Mouse (Mus musculus): ENCODE data around the gene Zfp985.
"Not testable (repeated sequence)": the region's sequence is repeated elsewhere in the genome, so short reads cannot be mapped to it uniquely, and the experiment has no call there.

The Zfp985 gene

DNA sequence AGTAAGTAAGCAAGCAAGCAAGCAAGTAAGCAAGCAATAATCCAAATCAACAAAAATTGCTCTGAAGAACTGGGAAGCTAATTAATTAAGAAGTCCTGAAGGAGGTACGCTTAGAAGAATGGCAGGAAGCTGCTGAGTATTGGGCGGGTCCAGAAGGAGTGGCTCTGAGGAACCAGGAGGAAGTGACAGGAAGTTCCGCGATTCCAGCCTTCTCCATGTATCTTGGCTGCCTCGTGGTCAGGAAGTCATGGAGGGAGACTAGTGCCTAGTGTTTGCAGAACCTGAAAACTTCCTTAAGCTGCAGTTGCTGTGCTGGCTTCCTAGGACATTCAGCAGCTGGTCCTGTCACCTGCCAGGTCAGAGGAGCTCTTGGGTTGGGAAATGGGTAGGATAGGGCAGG lies at the start of gene Zfp985:
Zfp985 (plus strand) TSS at position 207 of the 400 bp plus-strand sequence.
- DNase-seq: not testable (repeated sequence)

DNA sequence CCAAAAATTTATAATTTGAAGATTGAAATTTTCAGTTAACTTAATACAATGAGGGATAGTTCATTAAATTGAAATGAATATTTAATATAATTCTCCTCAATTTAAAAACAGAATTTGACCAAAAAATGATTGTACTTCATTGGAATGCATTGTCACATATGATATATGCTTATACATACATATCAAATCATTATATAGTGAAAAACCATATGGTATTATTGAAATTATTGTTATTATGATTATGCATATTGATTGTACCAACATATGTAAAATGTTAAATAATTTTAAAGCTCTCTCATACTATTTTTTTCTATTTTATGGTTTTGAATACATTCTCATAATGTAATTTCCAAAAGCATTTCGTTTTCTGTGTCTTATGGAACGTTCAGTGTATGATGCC lies 43.9 kb upstream of the Zfp985 start:
- DNase-seq: no peak

DNA sequence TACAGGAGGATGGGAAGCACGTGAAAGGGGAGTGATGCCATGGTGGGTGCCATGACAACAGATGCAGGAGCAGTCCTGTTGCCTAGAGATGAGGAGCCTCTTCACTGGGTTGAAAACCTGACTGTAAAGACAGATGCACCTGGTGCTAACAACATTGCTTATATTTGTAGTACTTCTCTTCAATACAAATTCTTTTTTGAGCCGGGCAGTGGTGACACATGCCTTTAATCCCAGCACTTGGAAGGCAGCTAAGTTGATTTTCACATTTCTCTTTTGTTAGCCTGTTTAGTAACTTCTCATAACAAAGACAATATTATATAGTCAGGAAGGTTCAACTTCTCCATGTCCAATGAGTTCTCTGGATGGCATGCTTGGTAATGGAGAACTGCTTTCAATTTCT lies 34.1 kb upstream of the Zfp985 start:
- DNase-seq: no peak

DNA sequence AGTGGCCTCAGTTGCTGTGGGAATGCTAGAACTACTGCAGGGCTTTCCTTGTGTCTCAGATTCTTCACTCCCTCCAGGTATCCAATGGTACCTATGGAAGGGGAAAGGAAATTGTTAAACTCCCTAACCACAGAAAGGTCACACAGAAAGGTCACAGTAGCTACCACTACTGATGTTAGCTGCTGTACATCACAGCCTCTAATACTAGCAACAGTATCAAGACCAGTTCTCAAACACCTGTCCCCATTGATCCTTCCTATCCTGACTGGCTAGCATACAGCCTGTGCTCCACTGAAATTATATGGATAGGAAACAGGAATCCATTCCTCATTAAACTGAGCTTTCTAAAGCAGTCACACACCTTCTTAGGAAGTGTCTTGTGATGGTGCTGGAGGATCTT lies 33.0 kb upstream of the Zfp985 start:
- DNase-seq: no peak

DNA sequence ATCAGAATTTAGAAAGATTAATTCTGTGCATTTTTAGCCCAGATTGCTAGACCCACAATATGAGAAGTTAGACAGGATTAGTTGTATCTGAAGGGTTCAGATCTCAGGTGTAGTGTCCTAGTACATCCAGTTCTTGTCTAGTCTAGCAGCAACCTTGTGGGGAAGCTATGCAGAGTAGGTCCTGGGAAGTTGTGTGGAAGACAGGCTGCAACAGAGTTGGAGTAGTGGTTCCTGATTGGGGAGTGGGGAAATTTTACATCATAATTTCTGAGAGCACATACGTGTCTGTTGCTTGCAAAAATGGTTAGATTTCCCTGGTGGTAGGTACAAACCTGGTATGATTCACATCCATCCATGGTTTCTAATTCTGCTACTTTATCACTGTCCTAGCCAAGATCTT lies 28.0 kb upstream of the Zfp985 start:
- no peak for DNase-seq

DNA sequence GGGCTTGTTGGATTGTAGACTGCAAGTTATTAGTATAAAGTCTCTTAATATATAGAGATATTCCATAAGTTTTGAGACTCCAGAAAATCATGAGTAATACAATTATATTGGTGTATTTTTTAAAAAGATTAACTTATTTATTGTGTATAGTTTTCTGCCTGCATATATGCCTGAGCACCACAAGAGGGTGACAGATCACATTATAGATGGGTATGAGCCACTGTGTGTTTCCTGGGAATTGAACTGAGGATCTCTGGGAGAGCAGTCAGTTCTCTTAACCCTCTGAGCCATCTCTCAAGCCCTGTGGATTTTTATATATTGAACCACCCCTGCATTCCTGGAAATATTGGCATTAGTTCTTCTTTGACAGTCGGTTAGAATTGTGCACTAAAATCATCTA lies 22.7 kb upstream of the Zfp985 start:
- DNase-seq: no peak

DNA sequence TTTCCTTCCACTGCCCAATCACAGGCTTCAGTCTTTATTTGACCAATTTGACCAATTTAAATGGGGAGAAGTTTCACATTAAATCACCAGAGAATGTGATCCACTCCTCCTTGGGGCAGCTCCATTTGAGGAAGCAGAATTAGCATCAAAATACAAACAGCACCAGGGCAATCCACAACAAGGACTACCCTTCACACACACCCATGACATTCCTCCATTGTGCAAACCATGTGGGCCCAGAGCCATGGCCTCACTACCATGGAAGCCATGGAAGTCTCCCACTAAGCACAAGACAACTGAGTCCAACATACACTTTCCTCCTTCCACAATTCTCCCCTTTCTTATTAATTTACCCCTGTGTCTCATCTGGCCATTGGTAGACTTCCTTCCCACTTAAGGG lies 17.2 kb upstream of the Zfp985 start:
- DNase-seq: not testable (repeated sequence)

DNA sequence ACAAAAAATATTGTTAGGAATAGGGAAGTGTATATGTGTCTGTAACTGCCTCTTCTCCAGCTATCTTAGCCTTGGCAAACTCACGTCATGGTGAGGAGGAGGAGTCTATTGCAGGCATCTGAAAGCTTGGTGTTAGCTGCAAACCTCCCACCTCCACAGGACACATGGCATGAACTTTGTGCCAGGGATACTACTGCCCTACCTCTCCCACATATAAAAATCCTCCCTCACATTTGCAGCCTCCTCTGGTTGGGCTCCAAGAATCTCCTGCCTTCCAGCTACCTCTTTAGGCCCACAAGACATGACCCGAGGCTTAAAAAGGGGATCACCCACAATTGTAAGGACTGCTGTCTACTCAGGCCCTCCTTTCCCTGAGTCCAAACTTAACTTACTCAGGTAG lies 15.4 kb upstream of the Zfp985 start:
- DNase-seq: no peak

DNA sequence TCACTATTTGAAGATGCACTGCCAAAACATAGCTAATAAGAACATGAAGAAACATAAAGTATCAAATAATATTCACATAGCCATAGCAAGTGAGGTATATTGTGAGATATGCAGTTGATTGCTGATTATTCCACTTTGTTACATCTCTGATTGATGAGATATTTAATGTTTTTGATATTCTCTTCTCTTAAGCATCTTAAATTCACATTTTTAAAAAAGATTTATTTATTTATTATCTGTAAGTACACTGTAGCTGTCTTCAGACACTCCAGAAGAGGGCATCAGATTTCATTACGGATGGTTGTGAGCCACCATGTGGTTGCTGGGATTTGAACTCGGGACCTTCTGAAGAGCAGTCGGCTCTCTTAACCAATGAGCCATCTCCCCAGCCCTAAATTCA lies 13.2 kb upstream of the Zfp985 start, which contains the start of gene Gm16503:
Gm16503 (plus strand) TSS at position 301 of the 400 bp plus-strand sequence.
- not testable (repeated sequence) for DNase-seq

DNA sequence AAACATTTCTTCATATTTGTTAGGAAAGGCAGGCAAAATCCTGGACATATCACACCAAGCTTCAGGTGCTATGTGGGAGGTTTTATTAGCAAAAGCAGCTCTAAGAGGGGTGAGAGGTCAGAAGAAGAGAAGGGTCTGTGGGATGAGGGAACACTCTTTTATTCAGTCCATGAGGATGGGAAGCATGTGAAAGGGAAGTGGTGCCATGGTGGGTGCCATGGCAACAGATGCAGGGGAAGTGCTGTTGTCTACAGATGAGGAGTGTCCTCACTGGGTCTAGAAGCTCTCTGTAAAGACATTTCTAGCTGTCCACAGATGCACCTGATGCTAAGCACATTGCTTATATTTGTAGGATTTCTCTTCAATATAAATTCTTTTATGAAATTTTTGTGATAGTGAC lies 12.0 kb upstream of the Zfp985 start:
- no peak for DNase-seq

DNA sequence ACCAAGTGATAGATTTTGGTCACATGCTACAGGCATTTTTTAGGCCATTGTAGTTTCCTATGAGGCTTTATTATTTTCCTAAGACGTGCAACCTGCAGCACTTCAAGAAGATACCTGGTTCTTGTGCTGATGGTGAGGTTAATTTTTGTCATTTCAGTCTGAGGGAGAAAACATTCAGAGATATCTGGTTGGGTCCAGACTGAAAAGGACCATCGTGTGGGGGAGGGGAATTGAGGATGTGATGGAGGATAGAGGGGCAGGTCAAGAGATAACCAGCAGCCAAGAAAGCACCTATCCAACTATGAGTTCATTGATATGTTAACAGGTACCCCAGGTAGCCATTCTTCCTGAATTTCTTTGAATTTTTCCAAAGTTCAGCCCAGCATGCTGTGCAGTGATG lies 1.3 kb downstream of the Zfp985 start:
- DNase-seq: not testable (repeated sequence)

DNA sequence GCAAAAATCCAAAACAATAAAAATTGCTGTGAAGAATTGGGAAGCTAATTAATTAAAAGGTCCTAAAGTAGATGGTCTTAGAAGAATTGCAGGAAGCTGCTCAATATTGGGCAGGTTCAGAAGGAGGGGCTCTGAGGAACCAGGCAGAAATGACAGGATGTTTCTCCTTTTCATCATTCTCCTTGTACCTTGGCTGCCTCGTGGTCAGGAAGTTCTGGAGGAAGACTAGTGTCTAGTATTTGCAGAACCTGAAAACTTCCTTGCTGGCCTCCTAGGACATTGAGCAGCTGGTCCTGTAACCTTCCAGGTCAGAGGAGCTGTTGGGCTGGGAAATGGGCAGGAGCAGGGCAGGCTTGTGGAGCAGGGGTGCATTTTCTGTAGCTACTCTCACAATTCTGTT lies 3.8 kb downstream of the Zfp985 start:
- DNase-seq: not testable (repeated sequence)

DNA sequence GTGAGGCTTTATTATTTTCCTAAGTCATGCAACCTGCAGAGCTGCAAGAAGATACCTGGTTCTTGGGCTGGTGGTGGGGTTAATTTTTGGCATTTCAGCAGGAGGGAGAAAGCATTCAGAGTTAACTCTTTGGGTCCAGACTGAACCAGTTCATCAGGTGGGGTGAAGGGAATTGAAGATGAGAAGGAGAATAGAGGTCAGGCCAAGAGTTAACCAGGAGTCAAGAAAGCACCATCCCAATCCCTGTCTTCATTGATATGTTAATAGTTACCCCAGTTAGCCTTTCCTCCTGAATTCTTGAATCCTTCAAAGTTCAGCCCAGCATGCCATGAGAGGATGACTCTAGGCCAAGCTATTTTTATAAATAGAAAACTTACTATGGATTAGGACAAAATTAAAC lies 4.9 kb downstream of the Zfp985 start:
- DNase-seq: not testable (repeated sequence)

DNA sequence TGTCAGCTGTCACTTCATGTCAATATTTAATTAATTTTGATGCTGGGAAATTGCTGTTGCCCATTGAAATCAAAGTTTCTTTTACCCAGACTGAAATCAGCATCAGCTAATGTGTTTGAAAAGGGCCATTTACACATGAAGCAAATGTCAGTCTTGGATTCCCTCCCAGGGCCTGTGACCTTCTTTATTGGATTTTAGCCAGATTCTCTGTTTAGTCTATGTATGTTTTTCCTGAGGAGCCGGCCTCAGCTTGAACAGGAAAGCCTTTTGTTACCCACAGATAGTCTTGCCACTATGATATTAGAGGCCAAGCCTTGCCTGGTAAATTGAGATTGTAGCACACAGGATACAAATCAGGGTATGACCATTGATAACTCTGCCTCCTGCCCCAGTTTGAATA lies 6.0 kb downstream of the Zfp985 start:
- DNase-seq: not testable (repeated sequence)

DNA sequence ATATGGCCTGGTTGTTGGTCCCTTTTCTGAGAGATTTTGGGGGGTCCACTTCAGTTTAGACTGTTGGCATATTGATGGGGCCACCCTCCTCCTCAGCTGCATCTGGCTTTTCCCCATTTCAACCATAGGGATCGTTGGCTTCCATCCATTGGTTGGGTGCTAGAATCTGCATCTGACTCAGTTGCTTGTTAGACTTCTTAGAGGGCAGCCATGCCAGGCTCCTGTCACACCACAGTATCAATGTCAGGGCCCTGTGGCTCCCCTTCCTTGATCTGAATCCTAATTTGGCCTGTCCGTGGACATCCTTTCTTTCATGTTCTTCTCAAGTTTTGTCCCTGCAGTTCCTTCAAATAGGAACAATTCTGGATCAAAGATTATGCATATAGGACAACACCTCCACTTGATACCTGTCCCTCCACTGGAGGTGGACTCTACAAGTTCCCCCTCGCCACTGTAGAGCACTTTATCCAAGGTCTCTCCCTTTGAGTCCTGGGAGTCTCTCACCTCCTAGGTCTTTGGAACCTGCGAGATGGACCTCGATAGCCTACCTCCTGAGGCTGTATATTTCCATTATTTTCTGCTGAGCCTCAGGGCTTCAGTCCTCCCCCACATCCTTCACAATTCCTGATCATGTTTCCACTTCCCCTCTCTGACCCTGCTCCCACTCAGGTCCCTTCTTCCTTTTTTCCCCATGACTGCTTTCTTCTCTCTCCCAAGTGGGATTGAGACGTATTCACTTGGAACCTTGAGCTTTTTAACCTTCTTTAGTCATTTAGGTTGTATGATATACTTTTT lies 12.5 kb downstream of the Zfp985 start:
- no peak for DNase-seq

DNA sequence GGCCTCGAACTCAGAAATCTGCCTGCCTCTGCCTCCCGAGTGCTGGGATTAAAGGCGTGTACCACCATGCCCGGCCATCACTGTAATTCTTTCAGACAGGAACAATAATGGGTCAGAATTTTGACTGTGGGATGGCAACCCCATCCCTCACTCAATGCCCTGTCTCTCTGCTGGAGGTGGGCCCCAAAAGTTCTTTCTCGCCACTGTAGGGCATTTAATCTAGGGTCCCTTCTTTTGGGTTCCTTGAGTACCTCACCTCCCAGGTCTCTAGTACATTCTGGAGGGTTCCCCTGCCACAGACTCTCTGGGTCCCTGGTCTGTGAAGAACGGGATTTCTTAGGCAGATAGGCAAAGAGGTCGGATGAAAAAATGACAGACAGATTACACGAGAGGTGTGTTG lies 18.1 kb downstream of the Zfp985 start:
- DNase-seq: not testable (repeated sequence)

DNA sequence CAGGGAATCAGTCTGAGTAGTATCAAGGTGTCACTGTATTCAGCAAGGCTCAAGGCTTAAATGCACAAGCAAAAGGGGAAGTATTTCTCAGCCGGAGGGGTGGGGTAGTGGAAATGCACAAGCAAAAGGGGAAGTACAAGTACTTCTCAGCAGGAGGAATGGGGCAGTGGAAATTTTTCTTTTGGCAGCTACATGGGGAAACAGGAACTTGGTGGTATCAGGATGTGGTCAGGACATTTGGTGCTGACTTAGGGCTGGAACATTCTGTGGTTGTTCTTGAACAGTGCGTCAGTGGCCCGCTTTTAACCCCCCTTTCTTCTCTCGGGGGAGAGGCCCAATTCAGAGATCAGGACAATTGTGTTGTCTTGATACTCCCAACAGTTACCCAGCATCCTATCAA lies 26.3 kb downstream of the Zfp985 start:
- not testable (repeated sequence) for DNase-seq

DNA sequence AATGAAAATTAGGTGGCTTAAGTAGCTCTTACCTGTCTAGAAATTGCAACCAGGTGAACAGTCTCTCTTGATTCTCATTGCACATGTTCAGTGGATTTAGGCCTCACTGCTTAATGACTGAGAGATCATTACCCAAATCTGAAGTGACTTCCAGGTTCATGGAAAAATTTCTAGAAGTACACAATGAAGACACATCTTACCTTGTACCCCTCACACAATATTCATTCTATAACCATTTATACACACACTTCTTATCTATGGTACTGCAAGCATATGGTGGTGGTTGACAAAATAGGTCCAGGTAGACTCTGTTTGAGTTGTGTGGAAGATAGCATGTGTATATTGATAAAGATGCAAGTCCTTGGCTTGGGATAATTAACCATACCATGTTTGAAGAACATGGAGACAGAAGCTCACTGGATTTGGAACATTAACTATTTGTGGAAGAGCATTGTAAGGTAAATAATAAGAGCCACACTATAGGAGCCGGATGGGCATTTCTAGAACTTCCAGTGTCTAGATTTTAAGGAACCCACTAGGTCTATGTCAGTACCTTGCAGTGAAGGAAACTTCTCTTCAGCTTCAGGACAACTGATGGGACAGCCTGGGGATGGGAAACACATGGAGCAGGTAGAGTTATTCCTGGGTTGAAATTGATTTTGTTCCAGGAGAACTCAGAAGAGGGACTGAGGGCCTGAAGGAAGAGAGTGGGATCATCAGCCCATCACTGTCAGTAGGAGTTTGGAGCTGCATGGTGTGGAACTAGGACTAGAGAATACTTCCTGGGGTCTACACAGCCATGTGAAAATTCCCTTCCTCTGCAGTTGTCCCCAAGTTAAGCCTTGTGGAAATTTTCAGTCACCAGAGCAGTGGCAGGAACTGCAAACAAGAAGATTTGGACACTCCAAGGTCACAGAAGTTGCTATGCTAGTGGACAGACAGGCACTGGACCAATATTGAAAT lies 33.7 kb downstream of the Zfp985 start:
- no peak for DNase-seq

DNA sequence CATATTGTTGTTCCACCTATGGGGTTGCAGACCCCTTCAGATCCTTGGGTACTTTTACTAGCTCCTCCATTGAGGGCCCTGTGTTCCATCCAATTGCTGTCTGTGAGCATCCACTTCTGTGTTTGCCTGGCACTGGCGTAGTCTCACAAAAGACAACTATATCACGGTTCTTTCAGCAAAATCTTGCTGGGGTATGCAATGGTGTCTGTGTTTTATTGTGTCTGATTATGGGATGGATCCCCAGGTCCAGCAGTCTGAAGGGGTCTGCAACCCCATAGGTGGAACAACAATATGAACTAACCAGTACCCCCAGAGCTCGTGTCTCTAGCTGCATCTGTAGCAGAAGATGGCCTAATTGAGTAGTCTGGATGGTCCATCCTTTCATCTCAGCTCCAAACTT lies 41.6 kb downstream of the Zfp985 start:
- not testable (repeated sequence) for DNase-seq

DNA sequence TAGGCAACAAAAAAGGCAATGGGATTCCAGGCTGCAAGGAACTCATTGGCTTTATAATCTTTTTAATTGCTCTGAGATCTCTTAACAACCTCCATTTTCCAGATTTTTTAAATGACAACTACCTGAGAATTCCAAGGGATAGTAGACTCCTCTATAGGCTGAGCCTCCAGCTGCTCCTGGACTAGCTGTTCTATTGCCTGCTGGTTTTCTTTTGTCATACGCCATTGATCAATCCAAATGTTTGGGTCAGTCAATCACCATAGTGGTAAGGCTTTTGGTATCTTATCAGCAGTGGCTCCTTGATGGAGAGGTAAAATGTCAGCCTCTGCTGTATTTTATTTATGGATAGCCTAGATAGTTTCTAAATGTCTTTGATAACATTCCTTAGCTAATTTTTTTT lies 44.6 kb downstream of the Zfp985 start:
- no peak for DNase-seq

DNA sequence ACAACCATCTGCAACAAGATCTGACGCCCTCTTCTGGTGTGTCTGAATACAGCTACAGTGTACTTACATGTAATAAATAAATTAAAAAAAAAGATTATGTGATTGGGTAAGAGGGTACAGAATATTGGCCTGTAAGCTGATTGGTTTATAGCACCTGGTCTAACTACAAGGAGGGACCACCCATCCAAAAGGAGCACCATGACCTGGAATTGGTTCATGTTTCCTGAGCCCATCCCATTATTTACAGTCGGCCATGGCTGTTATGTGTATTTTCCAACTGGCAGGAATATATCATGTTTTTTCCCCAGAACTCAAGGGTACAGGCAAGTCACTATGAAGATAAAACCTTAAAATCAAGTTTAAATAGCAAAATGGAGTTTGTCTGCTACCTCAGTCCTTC lies 45.8 kb downstream of the Zfp985 start:
- DNase-seq: no peak

DNA sequence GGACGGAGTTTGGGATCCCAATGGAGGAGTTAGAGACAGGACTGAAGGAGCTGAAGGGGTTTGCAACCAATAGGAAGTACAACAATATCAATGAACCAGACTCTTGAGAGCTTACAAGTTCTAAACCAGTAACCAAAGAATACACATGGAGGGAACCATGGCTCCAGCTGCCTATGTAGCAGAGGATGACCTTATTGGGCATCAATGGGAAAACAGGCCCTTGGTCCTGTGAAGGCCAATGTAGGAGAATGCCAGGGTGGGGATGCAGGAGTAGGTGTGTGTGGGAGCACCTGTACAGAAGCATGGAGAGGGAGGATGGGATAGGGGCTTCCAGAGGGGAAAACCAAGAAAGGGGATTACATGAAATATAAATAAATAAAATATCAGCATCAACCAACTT lies 48.8 kb downstream of the Zfp985 start:
- no peak for DNase-seq

DNA sequence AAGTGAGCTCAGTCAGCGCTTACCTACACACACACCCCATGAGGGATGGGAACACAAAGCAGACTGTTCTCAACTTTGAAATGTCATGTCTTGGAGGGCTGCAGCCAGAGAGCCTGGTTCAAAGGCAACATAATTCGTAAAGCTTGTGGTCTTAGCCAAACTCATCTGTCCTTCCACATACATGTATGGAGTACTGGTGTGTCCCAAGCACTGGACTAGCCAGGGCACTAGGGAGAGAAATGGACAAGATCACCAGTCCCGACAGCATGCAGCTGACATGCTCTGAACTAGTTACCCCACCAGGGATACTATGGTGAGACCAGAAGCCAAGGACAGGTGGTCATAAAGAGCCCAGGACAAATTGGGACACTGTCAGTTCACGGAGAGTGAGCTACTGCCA lies 50.7 kb downstream of the Zfp985 start:
- DNase-seq: no peak

DNA sequence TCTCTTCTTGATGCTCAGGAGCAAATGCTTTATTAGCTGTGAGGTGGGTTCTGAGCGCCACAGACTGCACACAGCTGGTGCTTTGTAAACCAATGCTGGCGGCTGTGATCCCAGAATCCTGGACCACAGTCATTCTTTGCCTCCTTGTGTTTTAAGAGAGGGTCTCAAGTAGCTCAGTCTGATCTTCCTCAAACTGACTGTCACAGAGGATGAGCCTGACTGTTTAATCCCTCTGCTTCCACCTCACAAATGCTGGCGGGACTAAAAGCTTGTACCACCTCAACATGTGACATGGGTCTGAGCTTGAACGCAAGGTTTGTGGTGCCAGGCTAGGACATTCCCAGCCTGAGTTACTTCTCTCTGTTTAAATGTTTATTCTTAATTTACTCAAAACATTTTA lies 52.4 kb downstream of the Zfp985 start:
- no peak for DNase-seq
